Mouse (Mus musculus) lung, embryonic 16.5 days (tissue): ENCODE data around the gene Lgr4. TPM values are rescaled to one million over a fixed set of nuclear protein-coding genes. Genes with fewer than 3 reads are reported as not detected.

Experiments
- ATAC-seq: fragments of 200-750 bp; cut with Nextera tagmentation; 2 replicates; pipeline ENCODE4 v1.8.0; 2017; ENCODE audit warnings: low read depth, mild to moderate bottlenecking, moderate library complexity
- H3K27ac ChIP-seq: fragments of 300-500 bp; sonication (generic); 2 replicates; pipeline ENCODE4 v1.5.1; 2014; ENCODE audit warnings: mild to moderate bottlenecking, control low read depth, low read length
- H3K27me3 ChIP-seq: fragments of 300-500 bp; sonication (generic); 2 replicates; pipeline ENCODE4 v1.6.1; 2014; ENCODE audit warnings: low read depth, low read length, mixed read lengths; ENCODE audit not compliant: control insufficient read depth, insufficient read depth
- H3K36me3 ChIP-seq: fragments of 300-500 bp; sonication (generic); 2 replicates; pipeline ENCODE4 v1.6.1; 2014; ENCODE audit warnings: low read length; ENCODE audit not compliant: control insufficient read depth, insufficient read depth
- H3K4me1 ChIP-seq: fragments of 300-500 bp; sonication (generic); replicated peaks from 2 replicates; pipeline ENCODE4 v1.6.1; 2014; ENCODE audit warnings: low read length, mixed read lengths; ENCODE audit not compliant: control insufficient read depth, insufficient read depth
- H3K4me2 ChIP-seq: fragments of 300-500 bp; sonication (generic); 2 replicates; pipeline ENCODE4 v1.6.1; 2014; ENCODE audit warnings: low read depth, low read length, control low read depth
- H3K4me3 ChIP-seq: fragments of 300-500 bp; sonication (generic); 2 replicates; pipeline ENCODE4 v1.5.1; 2014; ENCODE audit warnings: mild to moderate bottlenecking, low read length, control low read depth
- H3K9ac ChIP-seq: fragments of 300-500 bp; sonication (generic); 2 replicates; pipeline ENCODE4 v1.6.1; 2014; ENCODE audit warnings: low read length, control low read depth
- H3K9me3 ChIP-seq: fragments of 300-500 bp; sonication (generic); 2 replicates; pipeline ENCODE4 v1.6.1; 2016; ENCODE audit warnings: low read length; ENCODE audit not compliant: control insufficient read depth
- WGBS: fragments of 180-500 bp; shearing (Covaris S2); extraction: QIAGEN DNeasy Blood & Tissue Kit; methylation state at CpG from one replicate; pipeline ENCODE4 v1.1.7; 2014; 5-methylcytosine and 5-hydroxymethylcytosine counted together
- polyA plus RNA-seq: library from polyadenylated mRNA; unstranded; fragments of >200 nt; fragmentation: Nextera tagmentation; extraction: Ambion mirVana; gene quantifications from 2 replicates; pipeline ENCODE4 v1.2.1, GENCODE M21; 2015

Lgr4 gene
- polyA plus RNA-seq, 1 experiment from 2014 or later: 2.0 TPM

DNA sequence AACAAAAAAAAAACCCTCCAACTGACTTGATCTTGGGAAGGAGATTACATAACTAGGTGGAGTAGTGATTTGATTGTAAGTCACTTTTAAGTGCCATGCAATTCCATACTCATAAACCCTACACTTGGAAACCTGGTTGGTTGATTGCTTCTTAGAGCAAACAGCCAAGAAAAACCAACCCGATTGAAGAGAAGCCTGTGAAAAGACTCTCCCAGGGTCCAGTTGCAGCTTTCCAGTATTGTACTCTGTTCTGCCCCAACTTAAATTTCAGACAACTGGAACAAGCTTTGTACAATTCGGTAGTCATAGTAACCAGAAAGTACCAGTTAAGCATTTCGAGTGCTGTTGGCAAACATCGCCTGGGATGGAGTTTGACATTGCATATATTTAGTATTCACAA is 26.0 kb upstream of the Lgr4 start:
- no peak for ATAC-seq
- no peaks in the 10 kb centered on the region for H3K9me3 ChIP-seq
- peaks cover 18% of the 10 kb centered on the region for H3K36me3 ChIP-seq
- H3K4me1 ChIP-seq: peaks cover 5% of the 10 kb centered on the region
- peak overlapping the region; percentile 93 for H3K27ac ChIP-seq
- H3K27me3 ChIP-seq: no peaks in the 10 kb centered on the region; the same call in 1 of the 2 replicates
- peak overlapping the region; percentile 90 for H3K4me2 ChIP-seq
- H3K4me3 ChIP-seq: peak overlapping the region; percentile 97
- WGBS: 9% methylated on average over 4 of the region's 4 CpGs
- peak overlapping the region; percentile 99 for H3K9ac ChIP-seq

DNA sequence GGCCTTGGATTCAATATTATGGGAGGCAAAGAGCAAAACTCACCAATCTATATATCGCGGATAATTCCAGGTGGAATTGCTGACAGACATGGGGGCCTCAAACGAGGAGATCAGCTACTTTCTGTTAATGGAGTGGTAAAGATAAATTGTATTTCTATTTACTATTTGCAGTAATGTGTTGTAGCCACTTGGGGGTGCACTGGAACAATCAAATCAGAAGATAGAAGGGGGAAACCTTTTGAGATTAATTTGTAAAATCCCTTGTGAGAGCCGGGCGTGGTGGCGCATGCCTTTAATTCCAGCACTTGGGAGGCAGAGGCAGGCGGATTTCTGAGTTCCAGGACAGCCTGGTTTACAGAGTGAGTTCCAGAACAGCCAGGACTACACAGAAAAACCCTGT is 21.1 kb upstream of the Lgr4 start:
- Histone ChIP-seq H3K9ac (no peak overlapping the region), H3K9me3 (no peaks in the 10 kb centered on the region), H3K36me3 (peaks cover 43% of the 10 kb centered on the region), H3K4me1 (peaks cover 5% of the 10 kb centered on the region), H3K27me3 (no peaks in the 10 kb centered on the region), H3K4me2 (no peak overlapping the region), H3K27ac (no peak overlapping the region), H3K4me3 (no peak overlapping the region)
- ATAC-seq: no peak
- 76% methylated on average over 7 of the region's 7 CpGs for WGBS

DNA sequence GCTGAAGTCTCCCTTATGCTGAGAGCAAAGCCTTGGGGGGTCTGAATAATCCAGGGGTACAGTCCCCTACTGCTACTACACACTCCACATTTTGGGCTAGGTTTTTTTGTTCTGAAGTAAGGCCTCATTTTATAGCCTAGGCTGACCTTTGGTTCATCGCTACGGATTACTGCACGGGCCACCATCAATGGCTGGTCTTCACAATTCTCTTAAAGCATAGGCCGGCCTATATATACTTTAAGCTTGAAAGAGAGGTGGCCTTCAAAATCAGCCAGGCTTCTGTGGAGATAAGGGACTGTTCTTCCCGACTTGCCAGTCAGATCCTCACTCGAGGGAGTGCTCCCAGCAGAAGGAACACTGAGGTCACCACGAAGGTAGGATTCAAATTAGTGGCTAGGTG is 14.6 kb upstream of the Lgr4 start:
- ATAC-seq: no peak
- Histone ChIP-seq H3K4me2 (no peak overlapping the region), H3K9ac (no peak overlapping the region), H3K4me3 (no peak overlapping the region), H3K27me3 (peaks cover 5% of the 10 kb centered on the region; the same call in 1 of the 2 replicates), H3K9me3 (no peaks in the 10 kb centered on the region), H3K36me3 (peaks cover 22% of the 10 kb centered on the region), H3K27ac (no peak overlapping the region), H3K4me1 (no peaks in the 10 kb centered on the region)
- 76% methylated on average over 7 of the region's 7 CpGs for WGBS

DNA sequence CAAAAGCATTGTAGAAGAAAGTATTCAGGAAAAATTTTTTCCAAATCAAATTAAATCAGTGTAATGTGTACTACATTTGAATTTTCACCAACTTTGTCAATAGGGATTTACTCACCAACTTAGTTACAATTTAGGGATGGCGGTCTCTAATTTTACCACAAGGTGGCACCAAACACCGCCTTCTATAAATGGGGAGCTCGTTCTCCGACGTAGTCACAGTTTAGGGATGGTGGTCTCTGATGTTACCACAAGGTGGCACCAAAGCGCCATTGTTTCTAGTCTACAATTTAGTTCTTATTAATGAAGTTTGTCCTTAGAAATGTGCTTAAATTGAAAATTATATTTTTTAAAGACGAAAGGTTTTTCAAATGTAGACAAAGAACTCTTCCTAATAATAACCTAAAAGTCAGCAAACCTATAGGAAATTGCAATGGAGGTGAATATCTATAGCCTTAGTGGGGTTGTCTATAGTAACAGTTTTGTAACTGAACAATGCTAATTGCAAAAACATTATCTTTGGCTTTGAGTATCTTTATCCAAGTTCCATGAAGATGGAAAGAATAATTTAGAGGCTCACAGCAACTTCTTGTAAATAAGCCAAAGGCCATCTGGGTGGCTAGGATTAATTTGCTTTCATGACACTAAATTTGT is 13.2 kb upstream of the Lgr4 start:
- Histone ChIP-seq H3K27ac (no peak overlapping the region), H3K9ac (no peak overlapping the region), H3K9me3 (no peaks in the 10 kb centered on the region), H3K4me1 (no peaks in the 10 kb centered on the region), H3K4me3 (no peak overlapping the region), H3K4me2 (no peak overlapping the region), H3K27me3 (peaks cover 12% of the 10 kb centered on the region; the same call in 1 of the 2 replicates), H3K36me3 (peaks cover 14% of the 10 kb centered on the region)
- WGBS: under 1% methylated on average over 7 of the region's 7 CpGs
- ATAC-seq: peak; percentile 76

DNA sequence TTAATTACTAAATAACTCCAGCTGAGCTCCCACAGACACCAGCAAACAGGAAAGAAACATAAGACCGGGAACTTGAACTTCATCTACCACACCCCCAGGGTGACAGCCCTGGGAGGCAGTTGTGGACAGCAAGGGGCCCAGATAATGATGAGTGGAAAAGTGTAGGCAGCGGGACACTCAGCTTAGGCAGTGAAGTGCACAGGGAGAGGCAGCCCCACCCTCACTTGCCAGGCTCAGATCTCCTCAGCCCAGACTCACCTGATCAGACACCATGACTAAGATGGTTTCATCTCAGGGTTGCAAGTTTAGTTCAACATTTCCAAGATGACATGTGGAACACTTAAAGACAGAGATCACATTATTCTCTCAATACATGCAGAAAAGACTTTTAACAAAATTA is 8.3 kb upstream of the Lgr4 start:
- Histone ChIP-seq H3K36me3 (no peaks in the 10 kb centered on the region), H3K4me2 (no peak overlapping the region), H3K27me3 (peaks cover 12% of the 10 kb centered on the region; the same call in 1 of the 2 replicates), H3K4me1 (no peaks in the 10 kb centered on the region), H3K27ac (no peak overlapping the region), H3K9ac (no peak overlapping the region), H3K9me3 (peaks cover 2% of the 10 kb centered on the region; the same call in 1 of the 2 replicates), H3K4me3 (no peak overlapping the region)
- 71% methylated on average over 2 of the region's 2 CpGs for WGBS
- no peak for ATAC-seq

DNA sequence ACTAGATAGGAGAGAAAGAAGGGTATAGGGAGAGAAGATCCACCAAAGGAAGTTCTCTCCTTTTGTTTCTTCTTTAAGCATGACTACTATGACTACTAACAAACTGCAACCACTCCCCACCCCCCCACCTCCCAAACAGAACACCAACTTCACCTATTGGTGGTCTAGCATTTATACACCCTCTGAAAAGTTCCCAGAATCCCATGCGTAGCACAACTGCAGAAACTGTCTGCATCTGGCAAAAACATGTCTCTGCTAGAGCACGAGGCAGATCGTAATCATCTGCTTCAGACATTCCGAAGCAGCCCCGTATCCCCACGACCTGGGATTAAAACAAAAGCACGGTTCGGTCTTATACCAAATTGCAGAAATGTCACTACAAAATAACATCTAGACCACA is 5.2 kb upstream of the Lgr4 start:
- WGBS: 89% methylated on average over 8 of the region's 8 CpGs
- Histone ChIP-seq H3K4me3 (no peak overlapping the region), H3K27ac (no peak overlapping the region), H3K36me3 (no peaks in the 10 kb centered on the region), H3K9me3 (peaks cover 2% of the 10 kb centered on the region; the same call in 1 of the 2 replicates), H3K4me2 (no peak overlapping the region), H3K9ac (no peak overlapping the region), H3K27me3 (peaks cover 20% of the 10 kb centered on the region; the same call in 1 of the 2 replicates), H3K4me1 (0 out of 2 replicates have a peak, but pooled peaks cover 4% of the 10 kb centered on the region)
- no peak for ATAC-seq

DNA sequence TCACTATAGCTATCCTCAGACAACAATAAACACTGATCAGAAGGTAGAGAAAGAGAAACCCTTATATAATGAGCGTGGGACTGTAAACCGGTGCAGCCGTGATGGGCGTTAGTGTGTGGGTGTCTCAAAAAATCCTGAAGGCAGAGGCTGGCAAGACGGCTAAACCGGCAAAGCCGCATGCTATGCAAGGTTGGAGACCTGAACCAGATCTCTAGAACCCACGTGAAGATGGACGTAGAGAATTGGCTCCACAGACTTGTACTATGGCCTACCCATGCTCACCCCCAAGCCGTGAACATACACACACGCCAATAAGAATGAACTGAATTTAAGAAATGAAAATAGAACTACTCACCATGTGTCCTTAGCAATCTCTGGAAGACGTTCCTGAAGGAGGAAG is 4.7 kb upstream of the Lgr4 start:
- Histone ChIP-seq H3K27me3 (peaks cover 18% of the 10 kb centered on the region; the same call in 1 of the 2 replicates), H3K36me3 (no peaks in the 10 kb centered on the region), H3K4me2 (no peak overlapping the region), H3K4me1 (0 out of 2 replicates have a peak, but pooled peaks cover 4% of the 10 kb centered on the region), H3K9ac (no peak overlapping the region), H3K27ac (no peak overlapping the region), H3K9me3 (peaks cover 2% of the 10 kb centered on the region; the same call in 1 of the 2 replicates), H3K4me3 (no peak overlapping the region)
- no peak for ATAC-seq
- 81% methylated on average over 12 of the region's 12 CpGs for WGBS

DNA sequence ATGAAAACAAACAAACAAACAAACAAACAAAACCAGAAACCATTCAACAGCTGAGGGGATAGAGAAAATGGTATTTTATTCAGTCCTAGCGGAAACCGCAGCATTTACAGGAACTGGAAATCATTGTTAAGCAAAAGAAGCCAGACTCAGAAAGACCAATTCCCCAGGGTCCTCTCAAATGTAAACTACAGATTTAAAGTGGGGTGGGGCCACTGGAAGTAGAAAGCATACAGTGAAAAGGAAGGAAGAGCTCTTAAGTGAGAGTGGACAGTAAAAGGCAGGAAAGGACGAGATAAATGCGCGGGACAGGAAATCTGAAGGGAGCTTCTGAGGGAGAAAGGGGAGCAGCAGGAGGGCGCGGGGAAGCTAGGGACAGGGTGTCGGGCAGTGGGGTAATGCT is 4.2 kb upstream of the Lgr4 start:
- 54% methylated on average over 8 of the region's 8 CpGs for WGBS
- no peak overlapping the region for H3K4me2 ChIP-seq

DNA sequence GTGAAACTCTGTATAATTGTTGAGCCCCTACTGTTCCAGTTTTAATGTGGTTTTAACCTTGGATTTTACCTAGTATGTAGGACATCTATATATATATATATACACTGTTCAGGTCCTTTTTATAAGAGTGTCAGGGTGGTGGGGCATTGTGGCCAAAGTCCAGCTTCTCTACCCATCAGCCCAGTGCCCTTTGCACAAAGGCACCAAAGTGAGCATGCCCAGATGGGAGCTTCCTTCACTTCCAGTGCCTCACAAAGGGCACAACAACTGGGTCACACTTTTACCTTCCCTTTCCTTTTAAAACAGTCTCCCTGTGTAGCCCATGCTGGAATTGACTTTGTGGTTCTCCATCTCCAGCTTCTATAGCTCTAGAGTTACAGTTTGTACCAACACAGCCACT is 2.8 kb upstream of the Lgr4 start:
- Histone ChIP-seq H3K27me3 (peaks cover 11% of the 10 kb centered on the region; the same call in 1 of the 2 replicates), H3K4me2 (no peak overlapping the region), H3K9ac (no peak overlapping the region), H3K27ac (no peak overlapping the region), H3K36me3 (no peaks in the 10 kb centered on the region), H3K4me1 (peaks cover 11% of the 10 kb centered on the region), H3K4me3 (no peak overlapping the region), H3K9me3 (peaks cover 2% of the 10 kb centered on the region; the same call in 1 of the 2 replicates)
- ATAC-seq: no peak

More for the DNA sequence above, 4.2 kb upstream of the Lgr4 start:
- no peak overlapping the region for H3K4me3 ChIP-seq
- peaks cover 2% of the 10 kb centered on the region; the same call in 1 of the 2 replicates for H3K9me3 ChIP-seq
- peaks cover 5% of the 10 kb centered on the region; the same call in 1 of the 2 replicates for H3K4me1 ChIP-seq
- ATAC-seq: no peak
- no peaks in the 10 kb centered on the region for H3K36me3 ChIP-seq
- peaks cover 15% of the 10 kb centered on the region; the same call in 1 of the 2 replicates for H3K27me3 ChIP-seq
- no peak overlapping the region for H3K27ac ChIP-seq
- H3K9ac ChIP-seq: no peak overlapping the region
